In genomic region chr15:27629800-27630600, GRCm38 (mm10) we compare ENCODE assay signal across 8 mouse cellular contexts. TPM values are rescaled to one million over a fixed set of nuclear protein-coding genes. Genes with fewer than 3 reads are reported as not detected.
DNase-seq lines count a peak whose midpoint lies in the region; ATAC-seq and TF ChIP-seq lines count a peak whose summit lies in the region.

No protein-coding gene starts in this region.

- 2% methylated on average over 53 of the region's 53 CpGs for WGBS in cerebellum, adult 2 months
- WGBS in embryonic facial prominence, embryonic 11.5 days: 2% methylated on average over 52 of the region's 53 CpGs
- WGBS in hindbrain, embryonic 10.5 days: 3% methylated on average over 53 of the region's 53 CpGs

- H3K9me3 ChIP-seq in embryonic facial prominence, embryonic 11.5 days (replicated peaks; ENCODE audit: control insufficient read depth, low read length): no peaks in the 10 kb centered on the region
- H3K9me3 ChIP-seq in hindbrain, embryonic 10.5 days: no peaks in the 10 kb centered on the region

- TF ChIP-seq CTCF in cerebellum, adult 2 months (IDR thresholded peaks at IDR 0.05; ENCODE audit: borderline replicate concordance, insufficient read depth, low read depth, low read length): no peak

- peak overlapping the region; percentile 81 for H3K9ac ChIP-seq in embryonic facial prominence, embryonic 11.5 days (replicated peaks; ENCODE audit: low read length)

- peak in 1 of 2 experiments; percentile 34 for DNase-seq in cerebellum, adult 2 months
- no peak for DNase-seq in cerebellum, adult 9-11 months
- DNase-seq in A20 (ENCODE audit: low read depth, low spot score) (peak; percentile 59), liver (peak; percentile 20)
- peak; percentile 4 for DNase-seq in embryonic facial prominence, embryonic 11.5 days (ENCODE audit: low spot score)
- DNase-seq in hindbrain, embryonic 10.5 days (ENCODE audit: low spot score): peak; percentile 32
- peak; percentile 45 for DNase-seq in neural tube, embryonic 10.5 days (ENCODE audit: extremely low spot score, low spot score)
- no peak for DNase-seq in adrenal gland, postnatal 25 days

- H3K27me3 ChIP-seq in cerebellum, adult 2 months (ENCODE audit: control insufficient read depth, insufficient read depth, low read length): no peaks in the 10 kb centered on the region
- H3K27me3 ChIP-seq in embryonic facial prominence, embryonic 11.5 days (ENCODE audit: control insufficient read depth, insufficient read depth, low read length): no peaks in the 10 kb centered on the region
- H3K27me3 ChIP-seq in hindbrain, embryonic 10.5 days (ENCODE audit: insufficient read depth, poor library complexity, severe bottlenecking): no peaks in the 10 kb centered on the region

- peaks cover 8% of the 10 kb centered on the region; the same call in 1 of the 2 replicates for H3K4me1 ChIP-seq in cerebellum, adult 2 months (ENCODE audit: control insufficient read depth, insufficient read depth, low read length)
- H3K4me1 ChIP-seq in embryonic facial prominence, embryonic 11.5 days (ENCODE audit: control insufficient read depth, insufficient read depth, low read length): no peaks in the 10 kb centered on the region; the same call in 1 of the 2 replicates
- peaks cover 24% of the 10 kb centered on the region for H3K4me1 ChIP-seq in hindbrain, embryonic 10.5 days (replicated peaks)

- H3K4me2 ChIP-seq in embryonic facial prominence, embryonic 11.5 days (ENCODE audit: low read depth, low read length): peak overlapping the region; percentile 71

- H3K4me3 ChIP-seq in cerebellum, adult 2 months (replicated peaks; ENCODE audit: insufficient read depth, low read depth, low read length): peak overlapping the region; percentile 69
- peak overlapping the region; percentile 93 for H3K4me3 ChIP-seq in embryonic facial prominence, embryonic 11.5 days (ENCODE audit: low read depth, low read length)
- peak overlapping the region; percentile 82 for H3K4me3 ChIP-seq in hindbrain, embryonic 10.5 days

- no peak overlapping the region for H3K27ac ChIP-seq in cerebellum, adult 2 months (ENCODE audit: insufficient read depth, low read length)
- H3K27ac ChIP-seq in embryonic facial prominence, embryonic 11.5 days (replicated peaks; ENCODE audit: low read depth, low read length): no peak overlapping the region
- H3K27ac ChIP-seq in hindbrain, embryonic 10.5 days: peak overlapping the region; percentile 91

- H3K36me3 ChIP-seq in embryonic facial prominence, embryonic 11.5 days (replicated peaks; ENCODE audit: control insufficient read depth, insufficient read depth, low read depth, low read length): no peaks in the 10 kb centered on the region; the same call in 1 of the 2 replicates
- H3K36me3 ChIP-seq in hindbrain, embryonic 10.5 days: peaks cover 21% of the 10 kb centered on the region

- no peak for TF ChIP-seq POLR2A in cerebellum, adult 2 months (IDR thresholded peaks at IDR 0.05; ENCODE audit: borderline replicate concordance, insufficient read depth, low read length)

- ATAC-seq in embryonic facial prominence, embryonic 11.5 days (replicated peaks; ENCODE audit: insufficient number of reproducible peaks, low FRiP score, low TSS enrichment, low read depth): no peak; the same call in 1 of the 2 replicates

RNA-seq across cellular contexts. Expression of gene Otulin, which starts 0.5 kb away (rescaled TPM):
- polyA plus RNA-seq in cerebellum, adult 2 months (2012; rRNA removed): 26.0 and 26.6 TPM in 2 replicates
- polyA plus RNA-seq in embryonic facial prominence, embryonic 11.5 days (2014; fragmentation: Nextera tagmentation; extraction: Ambion mirVana): 38.0 and 41.1 TPM in 2 replicates
- 28.1 TPM in 2 replicates for polyA plus RNA-seq in hindbrain, embryonic 10.5 days (2016; fragmentation: Nextera tagmentation; extraction: Ambion mirVana)
- 36.3 and 42.4 TPM in 2 replicates for total RNA-seq in adrenal gland, postnatal 25 days (2021)

RNA-seq across cellular contexts. Expression of gene Otulinl, which starts 51.4 kb away (rescaled TPM):
- 5.4 and 6.5 TPM in 2 replicates for polyA plus RNA-seq in cerebellum, adult 2 months (2012; rRNA removed)
- polyA plus RNA-seq in embryonic facial prominence, embryonic 11.5 days (2014; fragmentation: Nextera tagmentation; extraction: Ambion mirVana): 14.9 and 15.5 TPM in 2 replicates
- 6.4 and 8.2 TPM in 2 replicates for polyA plus RNA-seq in hindbrain, embryonic 10.5 days (2016; fragmentation: Nextera tagmentation; extraction: Ambion mirVana)
- 3.6 and 4.3 TPM in 2 replicates for total RNA-seq in adrenal gland, postnatal 25 days (2021)

Comparison
In these comparisons a context has a peak if more than half of its experiments do, and no peak if none do; other contexts are left out.
1. DNase-seq: peak in A20 (single experiment), embryonic facial prominence, embryonic 11.5 days (single experiment), hindbrain, embryonic 10.5 days (single experiment), liver (single experiment) and neural tube, embryonic 10.5 days (single experiment); none in cerebellum, adult 9-11 months (single experiment) and adrenal gland, postnatal 25 days (single experiment).
2. Peak in every context shown above with its lines, with median percentiles within 50 percentile points of each other: H3K4me3 ChIP-seq.